Mouse (Mus musculus) MEL (cell line): Measurements from ENCODE around the gene Auts2. TPM values are rescaled to one million over a fixed set of nuclear protein-coding genes. Genes with fewer than 3 reads are reported as not detected.

ENCODE experiments used
- DNase-seq: peaks from one replicate; pipeline ENCODE4 v3.0.0; 2011; ENCODE audit warnings: low read depth, low spot score
- H3K27ac ChIP-seq: 2 replicates; pipeline ENCODE4 v1.5.1; 2012; ENCODE audit warnings: low read depth, mild to moderate bottlenecking, control low read depth, low read length, moderate library complexity; ENCODE audit not compliant: control insufficient read depth
- H3K27me3 ChIP-seq, 2 experiments: fragments of 150-350 bp in 1 of 2; sonication (generic) in 1 of 2; 2 replicates each; pipeline ENCODE4 v1.6.1; 2012; ENCODE audit warnings: low read length in 2 of 2, mild to moderate bottlenecking in 2 of 2, improper control_type of control experiment in 1 of 2, moderate library complexity in 1 of 2; ENCODE audit not compliant: insufficient read depth in 2 of 2, control insufficient read depth in 1 of 2
- H3K36me3 ChIP-seq, 2 experiments: 2 replicates each; pipeline ENCODE4 v1.6.1; 2012 to 2014; ENCODE audit warnings: low read length in 2 of 2, improper control_type of control experiment in 1 of 2, inconsistent platforms in 1 of 2, mild to moderate bottlenecking in 1 of 2; ENCODE audit not compliant: insufficient read depth in 2 of 2, control insufficient read depth in 1 of 2
- H3K4me1 ChIP-seq, 2 experiments: fragments of 150-350 bp in 1 of 2; sonication (generic) in 1 of 2; 2 replicates each; pipeline ENCODE4 v1.6.1; 2012; ENCODE audit warnings: low read length in 2 of 2, improper control_type of control experiment in 1 of 2, mild to moderate bottlenecking in 1 of 2; ENCODE audit not compliant: insufficient read depth in 2 of 2, control insufficient read depth in 1 of 2
- H3K4me3 ChIP-seq, 2 experiments: fragments of 150-350 bp in 1 of 2; sonication (generic) in 1 of 2; 2 replicates each; pipeline ENCODE4 v1.5.1; 2012; ENCODE audit warnings: low read depth in 2 of 2, low read length in 2 of 2, mild to moderate bottlenecking in 2 of 2, moderate library complexity in 2 of 2, control low read depth in 1 of 2, improper control_type of control experiment in 1 of 2; ENCODE audit not compliant: control insufficient read depth in 1 of 2, insufficient read depth in 1 of 2
- H3K79me2 ChIP-seq: 2 replicates; pipeline ENCODE4 v1.6.1; 2012; ENCODE audit warnings: mild to moderate bottlenecking, low read length, moderate library complexity; ENCODE audit not compliant: control insufficient read depth, poor library complexity, insufficient read depth
- H3K9ac ChIP-seq: 2 replicates; pipeline ENCODE4 v1.6.1; 2012; ENCODE audit warnings: low read depth, mild to moderate bottlenecking, control low read depth, low read length, moderate library complexity; ENCODE audit not compliant: control insufficient read depth, poor library complexity, severe bottlenecking
- H3K9me3 ChIP-seq: fragments of 150-350 bp; sonication (generic); replicated peaks from 2 replicates; pipeline ENCODE4 v1.6.1; 2012; ENCODE audit warnings: mild to moderate bottlenecking, low read length, improper control_type of control experiment, moderate library complexity; ENCODE audit not compliant: insufficient read depth
- CHD2 ChIP-seq: IDR thresholded peaks from 2 replicates; pipeline ENCODE4 v1.6.1; 2011; ENCODE audit warnings: low read length, improper control_type of control experiment
- CTCF ChIP-seq, 3 experiments: IDR thresholded peaks in 2 of 3; conservative IDR thresholded peaks in 1 of 3; 2 replicates each; pipeline ENCODE4 v1.5.1; 2011 to 2012; ENCODE audit warnings: low read length in 3 of 3, low read depth in 2 of 3, mild to moderate bottlenecking in 2 of 3, improper control_type of control experiment in 1 of 3, inconsistent platforms in 1 of 3, mixed read lengths in 1 of 3, moderate library complexity in 1 of 3; ENCODE audit not compliant: control insufficient read depth in 1 of 3, insufficient read depth in 1 of 3, poor library complexity in 1 of 3, severe bottlenecking in 1 of 3
- ETS1 ChIP-seq: IDR thresholded peaks from 2 replicates; pipeline ENCODE4 v1.6.1; 2012; ENCODE audit warnings: low read depth, mild to moderate bottlenecking, inconsistent platforms, low read length, improper control_type of control experiment, moderate library complexity
- HCFC1 ChIP-seq: IDR thresholded peaks from 2 replicates; pipeline ENCODE4 v1.6.1; 2012; ENCODE audit warnings: low read depth, mild to moderate bottlenecking, inconsistent platforms, low read length, improper control_type of control experiment, moderate library complexity
- KAT2A ChIP-seq: conservative IDR thresholded peaks from 2 replicates; pipeline ENCODE4 v1.6.1; 2012; ENCODE audit warnings: low read depth, low read length, improper control_type of control experiment, inconsistent platforms
- MAFK ChIP-seq: IDR thresholded peaks from 2 replicates; pipeline ENCODE4 v1.6.1; 2011; ENCODE audit warnings: low read depth, mild to moderate bottlenecking, low read length, improper control_type of control experiment, borderline replicate concordance
- MAZ ChIP-seq: IDR thresholded peaks from 2 replicates; pipeline ENCODE4 v1.6.1; 2012; ENCODE audit warnings: low read depth, mild to moderate bottlenecking, inconsistent platforms, low read length, improper control_type of control experiment
- MEF2A ChIP-seq: IDR thresholded peaks from 2 replicates; pipeline ENCODE4 v1.6.1; 2014; ENCODE audit warnings: low read depth, mild to moderate bottlenecking, inconsistent platforms, low read length, improper control_type of control experiment; ENCODE audit not compliant: poor library complexity, insufficient replicate concordance, severe bottlenecking; ENCODE audit errors: extremely low read depth
- MXI1 ChIP-seq: IDR thresholded peaks from 2 replicates; pipeline ENCODE4 v1.6.1; 2011; ENCODE audit warnings: mild to moderate bottlenecking, low read depth, low read length, improper control_type of control experiment
- NELFE ChIP-seq: IDR thresholded peaks from 2 replicates; pipeline ENCODE4 v1.6.1; 2011; ENCODE audit warnings: low read depth, low read length, improper control_type of control experiment
- POLR2A ChIP-seq, 2 experiments: IDR thresholded peaks; 2 replicates each; pipeline ENCODE4 v1.6.1; 2011 to 2012; ENCODE audit warnings: low read length in 2 of 2, mild to moderate bottlenecking in 2 of 2, control low read depth in 1 of 2, improper control_type of control experiment in 1 of 2, low read depth in 1 of 2, moderate library complexity in 1 of 2; ENCODE audit not compliant: control insufficient read depth in 1 of 2, insufficient read depth in 1 of 2, poor library complexity in 1 of 2
- RCOR1 ChIP-seq: IDR thresholded peaks from 2 replicates; pipeline ENCODE4 v1.6.1; 2012; ENCODE audit warnings: low read depth, mild to moderate bottlenecking, inconsistent platforms, low read length, improper control_type of control experiment
- SMC3 ChIP-seq: IDR thresholded peaks from 2 replicates; pipeline ENCODE4 v1.6.1; 2011; ENCODE audit warnings: low read depth, low read length, improper control_type of control experiment
- TCF12 ChIP-seq: IDR thresholded peaks from 2 replicates; pipeline ENCODE4 v1.6.1; 2014; ENCODE audit warnings: low read depth, mild to moderate bottlenecking, inconsistent platforms, low read length, improper control_type of control experiment, moderate library complexity
- UBTF ChIP-seq: IDR thresholded peaks from 2 replicates; pipeline ENCODE4 v1.6.1; 2012; ENCODE audit warnings: low read depth, mild to moderate bottlenecking, inconsistent platforms, low read length, improper control_type of control experiment, moderate library complexity, borderline replicate concordance; ENCODE audit not compliant: insufficient read depth
- USF1 ChIP-seq: IDR thresholded peaks from 2 replicates; pipeline ENCODE4 v1.6.1; 2014; ENCODE audit warnings: low read depth, mild to moderate bottlenecking, inconsistent platforms, low read length, improper control_type of control experiment, moderate library complexity
- USF2 ChIP-seq, 2 experiments: IDR thresholded peaks; 2 replicates each; pipeline ENCODE4 v1.6.1; 2011 to 2012; ENCODE audit warnings: improper control_type of control experiment in 2 of 2, low read length in 2 of 2, borderline replicate concordance in 1 of 2, inconsistent platforms in 1 of 2, low read depth in 1 of 2, mild to moderate bottlenecking in 1 of 2; ENCODE audit not compliant: insufficient read depth in 1 of 2
- ZC3H11A ChIP-seq: IDR thresholded peaks from 2 replicates; pipeline ENCODE4 v1.6.1; 2012; ENCODE audit warnings: low read depth, mild to moderate bottlenecking, inconsistent platforms, low read length, improper control_type of control experiment
- ZKSCAN1 ChIP-seq: IDR thresholded peaks from 2 replicates; pipeline ENCODE4 v1.6.1; 2012; ENCODE audit warnings: low read depth, mild to moderate bottlenecking, inconsistent platforms, low read length, improper control_type of control experiment, moderate library complexity
- polyA plus RNA-seq, 2 experiments: library from polyadenylated mRNA; stranded (reverse) in 1 of 2; unstranded in 1 of 2; fragments of >175 nt in 1 of 2; fragments of >200 nt in 1 of 2; gene quantifications; 2 replicates each; pipeline versions ENCODE4 v1.2.1 to v1.2.4; 2012; ENCODE audit warnings: low replicate concordance in 2 of 2, low read depth in 1 of 2; ENCODE audit not compliant: insufficient read length in 2 of 2, insufficient read depth in 1 of 2, missing spikeins in 1 of 2
- total RNA-seq: library from RNA; depleted of rRNA; stranded (reverse); fragments of 300-350 nt; gene quantifications from 2 replicates; pipeline ENCODE4 v1.2.3, GENCODE M21; 2012

The Auts2 gene
- total and polyA plus RNA-seq, 3 experiments, result not detected

- Histone ChIP-seq H3K9ac (no peak overlapping the region), H3K27me3 (no peaks in the 10 kb centered on the region), H3K79me2 (no peaks in the 10 kb centered on the region), H3K27ac (no peak overlapping the region), H3K4me1 (no peaks in the 10 kb centered on the region), H3K9me3 (no peaks in the 10 kb centered on the region), H3K4me3 (no peak overlapping the region), H3K36me3 (no peaks in the 10 kb centered on the region)
- DNase-seq, result no peak
- TF ChIP-seq MXI1 (no peak), UBTF (no peak), POLR2A (IDR thresholded peaks at IDR 0.05; ENCODE audit: control insufficient read depth in 1 of 2, insufficient read depth in 1 of 2, low read depth in 1 of 2, low read length in 2 of 2, poor library complexity in 1 of 2) (no peak), MAFK (no peak)
These were observed 800.1 kb downstream of the Auts2 start for GRCm38 (mm10) chr5:131743069-131743468.

- H3K27ac ChIP-seq, result no peak overlapping the region
- no peaks in the 10 kb centered on the region for H3K79me2 ChIP-seq
- no peak for DNase-seq
- H3K27me3 ChIP-seq, result no peaks in the 10 kb centered on the region
- no peaks in the 10 kb centered on the region for H3K36me3 ChIP-seq
- H3K9ac ChIP-seq, result no peak overlapping the region
- H3K4me3 ChIP-seq, result no peak overlapping the region
- H3K4me1 ChIP-seq, result no peaks in the 10 kb centered on the region
- TF ChIP-seq MEF2A (no peak), TCF12 (no peak), CHD2 (no peak), ZKSCAN1 (no peak), ETS1 (no peak), SMC3 (no peak), NELFE (no peak), KAT2A (no peak), USF2 (IDR thresholded peaks at IDR 0.05; ENCODE audit: borderline replicate concordance in 1 of 2, insufficient read depth in 1 of 2, low read depth in 1 of 2, low read length in 2 of 2) (no peak), MXI1 (no peak)
- TF ChIP-seq, all 39 proteins: peak for 0
- H3K9me3 ChIP-seq, result no peaks in the 10 kb centered on the region
These were observed 805.7 kb downstream of the Auts2 start for GRCm38 (mm10) chr5:131737476-131737875.

DNA sequence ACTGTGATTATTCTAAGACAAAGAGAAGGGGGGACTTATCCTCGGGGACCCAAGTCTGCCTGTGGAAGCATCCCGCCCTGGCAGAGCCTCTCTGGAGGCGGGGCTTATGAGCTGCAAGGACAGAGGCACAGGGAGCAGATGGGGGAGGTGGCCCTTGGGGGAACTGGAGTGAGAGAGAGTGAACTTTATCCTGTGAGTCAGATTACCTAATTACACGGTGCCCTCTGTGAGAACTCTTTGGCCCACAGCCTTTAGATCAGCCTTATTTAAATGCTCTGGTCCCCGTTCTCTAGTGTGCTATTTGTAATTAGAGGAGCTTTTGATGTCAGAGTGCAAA, 809.9 kb downstream of the Auts2 start:
- TF ChIP-seq MAZ, result no peak
- no peak for TF ChIP-seq HCFC1
- no peak for TF ChIP-seq MEF2A
- TF ChIP-seq USF1, result no peak
- TF ChIP-seq RCOR1, result no peak
- TF ChIP-seq KAT2A, result no peak
- no peak for TF ChIP-seq CHD2
- no peak for TF ChIP-seq ETS1
- TF ChIP-seq ZC3H11A, result no peak
- TF ChIP-seq CTCF (IDR thresholded peaks at IDR 0.05 in 2 of 3, conservative IDR thresholded peaks at IDR 0.05 in 1 of 3; ENCODE audit: control insufficient read depth in 1 of 3, insufficient read depth in 1 of 3, low read depth in 2 of 3, low read length in 3 of 3, poor library complexity in 1 of 3, severe bottlenecking in 1 of 3), result no peak
- no peak for TF ChIP-seq NELFE
- no peaks in the 10 kb centered on the region for H3K9me3 ChIP-seq
- no peak overlapping the region for H3K27ac ChIP-seq
- no peak for DNase-seq
- H3K27me3 ChIP-seq, result no peaks in the 10 kb centered on the region
- H3K36me3 ChIP-seq, result no peaks in the 10 kb centered on the region
- no peak overlapping the region for H3K9ac ChIP-seq
- no peaks in the 10 kb centered on the region for H3K79me2 ChIP-seq
- H3K4me1 ChIP-seq, result no peaks in the 10 kb centered on the region
- no peak overlapping the region for H3K4me3 ChIP-seq
